Mouse (Mus musculus): ENCODE results near the gene Rora. TPM values are rescaled to one million over a fixed set of nuclear protein-coding genes. Genes with fewer than 3 reads are reported as not detected.

Rora gene
- polyA plus RNA-seq, 2 experiments = 4.5 to 10.1 TPM

DNA sequence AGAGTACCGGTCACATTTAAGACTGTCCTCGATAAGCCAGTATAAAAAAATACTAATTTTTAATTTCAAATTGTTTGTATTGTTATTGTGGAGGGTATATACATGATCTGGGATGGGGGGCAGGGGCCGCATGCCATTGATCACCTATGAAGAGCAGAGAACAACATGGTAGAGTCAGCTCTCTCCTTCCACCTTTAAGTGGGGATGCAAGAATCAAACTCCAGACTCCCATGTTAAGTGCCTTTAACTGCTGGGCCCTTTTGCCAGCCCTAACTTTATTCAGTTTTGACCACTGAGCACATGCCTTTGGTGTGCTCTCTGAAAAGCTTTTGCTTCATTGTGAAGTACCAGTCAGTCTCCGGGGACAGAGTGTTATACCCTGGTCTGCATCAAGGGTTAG is 650.4 kb downstream of the Rora start:
- peaks cover 31% of the 10 kb centered on the region for H3K4me1 ChIP-seq (ENCODE audit: control insufficient read depth, insufficient read depth, low read length)
- no peak for TF ChIP-seq POLR2A (IDR thresholded peaks at IDR 0.05; ENCODE audit: borderline replicate concordance, extremely low read depth, insufficient read depth, insufficient read length)
- no peak overlapping the region for H3K9ac ChIP-seq (ENCODE audit: low read depth, low read length, severe bottlenecking)
- H3K27ac ChIP-seq (replicated peaks; ENCODE audit: low read depth, low read length) = no peak overlapping the region
- H3K27me3 ChIP-seq (ENCODE audit: control insufficient read depth, insufficient read depth, low read length) = no peaks in the 10 kb centered on the region
- ATAC-seq (ENCODE audit: low FRiP score, low read depth) = no peak
- no peak for DNase-seq (ENCODE audit: low spot score)
- H3K36me3 ChIP-seq (ENCODE audit: control insufficient read depth, insufficient read depth, low read length) = no peaks in the 10 kb centered on the region
- H3K4me3 ChIP-seq (replicated peaks; ENCODE audit: low read length) = no peak overlapping the region
- WGBS = 87% methylated on average over 4 of the region's 4 CpGs
- H3K4me2 ChIP-seq (replicated peaks; ENCODE audit: low read depth, low read length, severe bottlenecking) = no peak overlapping the region
- no peaks in the 10 kb centered on the region for H3K9me3 ChIP-seq (ENCODE audit: control insufficient read depth, low read length)

DNA sequence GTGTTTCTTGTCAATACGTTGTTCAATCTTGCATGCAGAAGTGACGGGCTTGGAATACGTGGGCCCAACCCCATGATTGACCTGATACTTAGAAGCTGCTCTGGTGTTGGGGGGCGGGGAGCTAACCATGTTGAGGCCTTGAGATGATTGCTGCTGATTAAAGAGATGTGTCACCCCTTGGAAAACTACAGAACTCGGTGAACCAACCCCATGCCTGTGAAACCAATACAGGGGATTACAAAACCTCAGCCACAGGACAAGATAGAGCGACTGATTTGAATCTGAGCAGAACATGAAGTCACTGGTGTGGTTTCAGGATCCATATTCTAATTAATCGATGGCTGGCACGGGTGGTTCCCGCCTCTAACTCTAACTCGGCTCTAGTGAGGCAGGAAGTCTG is 650.9 kb downstream of the Rora start:
- 64% methylated on average over 10 of the region's 10 CpGs for WGBS
- no peak overlapping the region for H3K27ac ChIP-seq (replicated peaks; ENCODE audit: low read depth, low read length)
- no peak overlapping the region for H3K9ac ChIP-seq (ENCODE audit: low read depth, low read length, severe bottlenecking)
- no peaks in the 10 kb centered on the region for H3K27me3 ChIP-seq (ENCODE audit: control insufficient read depth, insufficient read depth, low read length)
- ATAC-seq (ENCODE audit: low FRiP score, low read depth) (no peak), DNase-seq (ENCODE audit: low spot score) (no peak)
- H3K9me3 ChIP-seq (ENCODE audit: control insufficient read depth, low read length) = no peaks in the 10 kb centered on the region
- no peaks in the 10 kb centered on the region for H3K36me3 ChIP-seq (ENCODE audit: control insufficient read depth, insufficient read depth, low read length)
- no peak overlapping the region for H3K4me3 ChIP-seq (replicated peaks; ENCODE audit: low read length)
- peaks cover 30% of the 10 kb centered on the region for H3K4me1 ChIP-seq (ENCODE audit: control insufficient read depth, insufficient read depth, low read length)
- TF ChIP-seq POLR2A (IDR thresholded peaks at IDR 0.05; ENCODE audit: borderline replicate concordance, extremely low read depth, insufficient read depth, insufficient read length) = no peak
- no peak overlapping the region for H3K4me2 ChIP-seq (replicated peaks; ENCODE audit: low read depth, low read length, severe bottlenecking)

GRCm38 (mm10) chr9:69304991-69305390 is 651.4 kb downstream of the Rora start:
- no peaks in the 10 kb centered on the region for H3K36me3 ChIP-seq (ENCODE audit: control insufficient read depth, insufficient read depth, low read length)
- H3K9me3 ChIP-seq (ENCODE audit: control insufficient read depth, low read length) = no peaks in the 10 kb centered on the region
- H3K4me1 ChIP-seq (ENCODE audit: control insufficient read depth, insufficient read depth, low read length) = peaks cover 28% of the 10 kb centered on the region
- no peak overlapping the region for H3K9ac ChIP-seq (ENCODE audit: low read depth, low read length, severe bottlenecking)
- WGBS = 60% methylated on average over 3 of the region's 3 CpGs
- H3K4me3 ChIP-seq (replicated peaks; ENCODE audit: low read length) = no peak overlapping the region
- no peaks in the 10 kb centered on the region for H3K27me3 ChIP-seq (ENCODE audit: control insufficient read depth, insufficient read depth, low read length)
- DNase-seq (ENCODE audit: low spot score) (no peak), ATAC-seq (ENCODE audit: low FRiP score, low read depth) (no peak)
- no peak for TF ChIP-seq POLR2A (IDR thresholded peaks at IDR 0.05; ENCODE audit: borderline replicate concordance, extremely low read depth, insufficient read depth, insufficient read length)
- H3K4me2 ChIP-seq (replicated peaks; ENCODE audit: low read depth, low read length, severe bottlenecking) = no peak overlapping the region
- H3K27ac ChIP-seq (replicated peaks; ENCODE audit: low read depth, low read length) = no peak overlapping the region

DNA sequence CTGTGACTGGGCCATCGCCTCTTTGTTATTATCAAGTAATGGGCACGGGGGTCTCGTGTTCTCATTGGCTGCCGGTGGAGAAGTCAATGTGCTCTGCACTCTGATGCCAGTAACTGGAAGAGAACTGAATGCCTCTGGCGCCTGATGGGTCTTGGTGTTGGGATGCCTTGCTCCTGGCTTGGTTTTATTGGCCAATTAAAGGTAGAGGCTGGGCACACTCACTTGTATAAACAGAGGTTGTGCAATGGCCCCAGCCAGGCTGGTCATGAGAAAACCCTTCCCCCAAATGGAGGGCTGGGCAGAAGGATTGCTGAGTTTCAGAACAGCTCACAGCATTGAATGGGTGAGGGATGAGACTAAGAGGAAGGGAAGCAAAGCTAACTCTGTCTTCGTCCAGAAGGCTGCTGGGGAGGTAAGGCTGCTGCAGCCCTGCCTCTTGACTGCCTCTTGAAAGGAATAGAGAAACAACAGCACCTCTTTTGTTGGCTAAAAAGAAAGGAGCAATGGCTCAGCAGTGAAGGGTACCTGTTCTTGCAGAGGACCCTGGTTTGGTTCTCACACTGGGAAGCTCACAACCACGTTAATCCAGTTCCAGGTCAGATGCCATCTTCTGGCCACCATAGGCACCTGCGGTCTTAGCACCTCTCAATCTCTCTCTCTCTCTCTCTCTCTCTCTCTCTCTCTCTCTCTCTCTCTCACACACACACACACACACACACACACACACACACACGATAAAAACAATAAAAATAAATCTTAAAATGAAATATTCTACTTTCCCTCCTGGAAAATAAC is 653.3 kb downstream of the Rora start:
- H3K9me3 ChIP-seq (ENCODE audit: control insufficient read depth, low read length) = no peaks in the 10 kb centered on the region
- no peak for TF ChIP-seq POLR2A (IDR thresholded peaks at IDR 0.05; ENCODE audit: borderline replicate concordance, extremely low read depth, insufficient read depth, insufficient read length)
- 48% methylated on average over 9 of the region's 9 CpGs for WGBS
- H3K27ac ChIP-seq (replicated peaks; ENCODE audit: low read depth, low read length) = no peak overlapping the region
- H3K4me3 ChIP-seq (replicated peaks; ENCODE audit: low read length) = no peak overlapping the region
- H3K4me1 ChIP-seq (ENCODE audit: control insufficient read depth, insufficient read depth, low read length) = peaks cover 21% of the 10 kb centered on the region
- no peak overlapping the region for H3K9ac ChIP-seq (ENCODE audit: low read depth, low read length, severe bottlenecking)
- no peak for ATAC-seq (ENCODE audit: low FRiP score, low read depth)
- no peak for DNase-seq (ENCODE audit: low spot score)
- no peak overlapping the region for H3K4me2 ChIP-seq (replicated peaks; ENCODE audit: low read depth, low read length, severe bottlenecking)
- no peaks in the 10 kb centered on the region for H3K36me3 ChIP-seq (ENCODE audit: control insufficient read depth, insufficient read depth, low read length)
- no peaks in the 10 kb centered on the region for H3K27me3 ChIP-seq (ENCODE audit: control insufficient read depth, insufficient read depth, low read length)

- Histone ChIP-seq H3K27ac (replicated peaks; ENCODE audit: low read depth, low read length) (no peak overlapping the region), H3K4me1 (ENCODE audit: control insufficient read depth, insufficient read depth, low read length) (peaks cover 16% of the 10 kb centered on the region), H3K36me3 (ENCODE audit: control insufficient read depth, insufficient read depth, low read length) (no peaks in the 10 kb centered on the region), H3K27me3 (ENCODE audit: control insufficient read depth, insufficient read depth, low read length) (no peaks in the 10 kb centered on the region), H3K4me3 (replicated peaks; ENCODE audit: low read length) (no peak overlapping the region), H3K9me3 (ENCODE audit: control insufficient read depth, low read length) (no peaks in the 10 kb centered on the region), H3K9ac (ENCODE audit: low read depth, low read length, severe bottlenecking) (no peak overlapping the region), H3K4me2 (replicated peaks; ENCODE audit: low read depth, low read length, severe bottlenecking) (no peak overlapping the region)
- DNase-seq (ENCODE audit: low spot score) = no peak
- no peak for ATAC-seq (ENCODE audit: low FRiP score, low read depth)
- WGBS = 84% methylated on average over 11 of the region's 11 CpGs
- TF ChIP-seq POLR2A (IDR thresholded peaks at IDR 0.05; ENCODE audit: borderline replicate concordance, extremely low read depth, insufficient read depth, insufficient read length) = no peak
These were observed 654.4 kb downstream of the Rora start for GRCm38 (mm10) chr9:69307974-69308373.
